Mouse (Mus musculus) thymus, adult 2 months (tissue): Measurements from ENCODE around the gene Vstm4.

Experiments
- CTCF ChIP-seq: fragments of 200-500 bp; IDR thresholded peaks from 2 replicates; pipeline ENCODE4 v1.5.1; 2012; ENCODE audit warnings: mild to moderate bottlenecking, control low read depth, low read length, moderate library complexity, borderline replicate concordance; ENCODE audit not compliant: control insufficient read depth, poor library complexity, insufficient read depth; ENCODE audit errors: extremely low read depth
- POLR2A ChIP-seq: fragments of 200-500 bp; IDR thresholded peaks from 2 replicates; pipeline ENCODE4 v1.6.1; 2012; ENCODE audit warnings: mild to moderate bottlenecking, low read length, control low read depth, moderate library complexity; ENCODE audit not compliant: control insufficient read depth, poor library complexity, insufficient read depth; ENCODE audit errors: extremely low read depth

DNA sequence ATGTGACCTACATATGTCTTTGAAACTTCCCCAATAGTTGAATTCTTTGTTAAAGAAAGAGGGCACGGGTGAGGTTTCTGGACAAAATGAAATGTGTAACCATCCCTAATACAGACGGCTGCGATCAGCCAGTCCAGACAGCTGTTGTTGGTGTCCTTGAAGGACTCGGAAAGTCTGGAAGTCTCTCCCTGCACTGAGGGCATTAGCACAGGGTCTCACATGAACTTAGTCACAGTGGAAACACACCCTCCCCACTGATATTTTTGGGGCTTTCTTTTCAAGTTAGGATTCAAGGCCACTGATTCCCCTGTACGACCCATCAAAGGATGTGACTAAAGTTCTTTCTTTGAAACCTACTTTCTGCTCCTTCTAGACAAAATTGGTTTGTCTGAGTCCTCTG is 23.8 kb downstream of the Vstm4 start:
- TF ChIP-seq CTCF = no peak
- TF ChIP-seq POLR2A = no peak
